Mouse (Mus musculus) cerebellum, adult 8-10 months (tissue): ENCODE data around the gene Usp29.

Source experiments
- DNase-seq: peaks from one replicate; pipeline ENCODE4 v3.0.0; 2022

Usp29 gene

DNA sequence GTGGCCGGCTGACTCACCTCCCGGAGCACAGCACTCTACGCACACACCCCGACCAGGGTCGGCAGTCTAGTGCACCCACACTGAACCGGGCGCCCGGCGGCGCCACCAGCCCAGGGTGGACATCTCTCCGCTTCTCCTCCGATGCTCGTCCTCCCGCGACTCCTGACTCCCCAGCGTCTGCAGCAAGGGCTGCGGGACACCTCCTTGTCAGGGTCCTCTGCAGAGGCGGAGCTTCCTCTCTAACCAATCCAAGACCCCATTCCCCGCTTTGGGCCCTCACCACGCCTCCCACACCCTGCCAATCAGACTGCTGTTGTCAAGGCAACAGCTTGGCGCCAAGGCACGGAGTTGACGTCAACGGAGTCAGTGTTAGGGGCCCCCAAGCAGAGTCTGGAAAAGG is at the start of gene Usp29, which contains the start of gene Peg3:
TSS of gene Usp29 (plus strand) at position 338 of the 400 bp plus-strand sequence.
TSS of gene Peg3 (minus strand) at position 191 of the 400 bp plus-strand sequence.
- DNase-seq: peak; percentile 89

DNA sequence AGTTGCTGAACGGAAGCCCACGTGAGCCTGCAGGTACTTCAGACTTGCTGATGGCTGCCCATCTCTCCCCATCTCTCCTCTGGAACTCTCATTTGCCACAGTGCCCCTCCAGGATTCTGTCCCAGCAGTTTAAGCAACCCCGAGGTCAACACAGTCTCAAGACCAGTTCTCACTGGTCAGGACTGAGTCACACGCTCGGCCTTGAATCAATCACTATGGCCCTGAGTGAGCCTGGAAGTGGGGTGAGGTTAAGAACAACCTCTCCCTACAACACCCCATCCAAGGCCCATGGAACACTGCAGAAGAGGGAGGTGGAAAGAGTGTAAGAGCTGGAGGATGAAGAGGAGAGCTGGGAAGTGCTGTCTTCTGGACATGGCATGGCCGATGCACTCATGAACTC is 44.9 kb upstream of the Usp29 start:
- DNase-seq: no peak

DNA sequence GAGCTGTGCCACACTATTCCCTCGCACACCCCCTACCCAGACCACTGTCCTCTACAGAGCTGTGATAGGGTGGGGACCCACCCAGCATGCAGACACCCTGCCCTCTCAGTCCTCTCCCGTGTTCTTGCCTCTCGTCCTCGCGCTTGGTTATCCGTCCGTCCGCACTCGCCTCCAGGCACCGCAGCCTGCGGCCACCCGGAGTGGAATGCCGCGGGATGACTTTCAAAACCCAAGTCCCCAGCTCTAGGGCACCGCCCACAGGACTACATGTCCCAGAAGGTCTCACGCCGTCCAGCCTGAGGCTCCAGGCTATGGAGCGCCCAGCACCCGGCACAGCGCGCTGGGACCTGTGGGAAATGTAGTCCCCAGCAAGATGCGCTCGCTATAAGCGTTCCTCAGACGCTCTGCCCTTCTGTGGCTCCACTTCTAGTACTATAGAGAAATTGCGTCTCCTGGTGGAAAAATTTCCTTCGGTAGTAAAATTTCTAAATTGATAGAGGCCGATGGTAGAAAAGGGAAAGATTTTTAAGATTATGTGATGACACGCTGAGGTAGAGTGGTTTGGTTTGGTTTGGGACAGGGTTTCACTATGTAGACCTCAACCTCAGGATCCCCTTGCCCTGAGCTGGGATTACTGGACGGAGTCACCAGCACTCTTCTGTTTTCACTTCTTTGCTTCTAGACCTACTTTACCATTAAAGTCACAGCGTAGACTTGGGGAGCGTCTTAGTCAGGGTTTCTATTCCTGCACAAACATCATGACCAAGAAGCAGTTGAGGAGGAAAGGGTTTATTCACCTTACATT is 33.9 kb upstream of the Usp29 start, which contains the start of gene Zim1:
TSS of gene Zim1 (minus strand) at position 210 of the 805 bp plus-strand sequence.
- peak; percentile 76 for DNase-seq

DNA sequence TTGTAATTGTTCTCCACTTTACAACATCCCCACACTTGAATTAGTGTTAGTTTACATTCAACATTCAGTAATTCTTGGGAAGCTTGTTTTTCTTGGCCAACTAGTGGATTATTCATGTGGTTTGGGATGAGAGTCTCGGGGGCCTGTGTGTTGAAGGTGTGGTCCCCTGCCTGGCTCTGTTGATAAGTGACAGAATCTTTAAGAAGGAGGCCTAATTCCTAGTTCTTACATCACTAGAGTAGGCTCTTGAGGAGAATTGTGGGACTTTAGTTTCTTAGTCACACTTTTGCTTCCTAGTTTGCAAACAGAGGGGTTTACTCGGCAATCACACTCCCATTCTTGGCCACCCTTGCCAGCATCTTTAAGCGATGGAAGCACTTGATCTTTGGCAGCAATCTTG is 31.1 kb upstream of the Usp29 start:
- DNase-seq: no peak

DNA sequence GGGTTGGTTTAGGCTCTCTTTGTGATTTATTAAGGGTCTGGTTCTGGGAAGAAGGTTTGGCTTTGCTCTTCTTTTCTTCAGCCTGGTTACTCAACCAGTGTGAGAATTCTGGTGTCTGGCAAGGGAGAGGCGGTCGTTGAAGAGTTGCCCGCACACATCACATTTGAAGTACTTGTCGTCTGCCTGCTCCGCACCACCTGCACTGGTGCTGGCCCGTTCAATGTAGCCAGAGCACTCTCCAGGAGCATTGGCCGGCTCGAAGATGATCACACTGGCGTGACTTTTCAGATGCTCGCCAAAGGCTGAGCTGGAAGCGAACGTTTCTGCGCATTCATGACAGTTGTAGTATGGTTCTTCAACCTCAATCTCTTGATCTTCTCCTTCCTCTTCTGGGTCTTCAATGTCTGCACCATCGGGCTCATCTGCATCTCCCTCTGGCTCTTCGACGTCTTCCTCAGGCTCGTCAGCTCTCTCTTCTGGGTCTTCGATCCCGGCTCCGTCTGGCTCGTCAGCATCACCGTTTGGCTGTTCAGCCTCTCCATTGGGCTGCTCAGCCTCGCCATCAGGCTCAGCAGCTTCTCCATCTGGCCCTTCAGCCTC is 22.9 kb upstream of the Usp29 start:
- no peak for DNase-seq

DNA sequence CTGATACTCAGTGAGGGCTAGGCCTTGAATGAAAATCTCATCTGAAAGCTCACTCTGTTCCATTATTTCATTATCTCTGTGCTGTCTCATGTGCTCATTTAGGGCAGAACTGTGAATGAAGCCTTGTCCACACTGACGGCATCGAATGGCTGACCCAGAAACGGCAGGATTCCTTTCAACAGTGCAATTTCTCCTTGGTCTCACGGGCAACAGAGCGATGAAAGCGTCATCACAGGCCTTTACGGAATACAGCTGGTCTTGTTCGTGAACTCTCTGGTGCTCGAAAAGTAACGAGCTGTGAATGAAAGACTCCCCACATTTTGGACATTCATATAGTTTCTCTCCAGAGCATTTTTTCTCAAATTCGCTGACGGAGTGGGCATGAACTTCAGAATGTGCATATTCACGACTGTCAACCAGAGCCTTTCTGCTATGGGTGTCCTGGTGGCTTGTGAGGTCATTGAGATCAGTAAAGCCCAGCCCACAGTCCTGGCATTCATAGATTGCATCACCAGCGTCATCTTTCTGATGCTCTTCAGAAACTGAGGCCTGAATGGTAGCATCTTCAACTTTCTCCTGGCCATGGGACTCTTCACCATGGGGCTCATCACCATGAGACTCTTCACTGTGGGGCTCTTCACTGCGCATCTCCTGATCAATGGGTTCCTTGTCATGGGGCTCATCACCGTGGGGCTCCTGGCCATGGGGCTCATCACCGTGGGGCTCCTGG is 21.8 kb upstream of the Usp29 start:
- DNase-seq: no peak

DNA sequence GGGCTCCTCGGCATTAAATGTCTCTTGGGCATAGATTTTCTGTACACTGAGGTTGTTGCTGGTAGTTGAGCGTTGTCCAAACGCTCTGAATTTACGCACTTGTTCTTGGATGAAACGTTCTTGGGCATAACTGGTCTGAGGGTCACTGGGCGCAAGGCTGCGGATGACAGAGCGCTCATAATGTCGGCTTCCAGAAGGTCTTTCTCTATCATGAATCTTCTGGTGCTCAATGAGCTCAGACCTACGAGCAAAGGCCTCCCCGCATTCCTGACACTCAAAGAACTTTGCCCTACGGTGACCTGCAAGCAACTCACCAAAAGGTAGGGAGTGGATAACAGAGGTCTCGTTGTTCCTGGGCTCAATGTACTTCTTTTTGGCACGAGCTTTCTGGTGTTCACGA is 21.0 kb upstream of the Usp29 start:
- no peak for DNase-seq

DNA sequence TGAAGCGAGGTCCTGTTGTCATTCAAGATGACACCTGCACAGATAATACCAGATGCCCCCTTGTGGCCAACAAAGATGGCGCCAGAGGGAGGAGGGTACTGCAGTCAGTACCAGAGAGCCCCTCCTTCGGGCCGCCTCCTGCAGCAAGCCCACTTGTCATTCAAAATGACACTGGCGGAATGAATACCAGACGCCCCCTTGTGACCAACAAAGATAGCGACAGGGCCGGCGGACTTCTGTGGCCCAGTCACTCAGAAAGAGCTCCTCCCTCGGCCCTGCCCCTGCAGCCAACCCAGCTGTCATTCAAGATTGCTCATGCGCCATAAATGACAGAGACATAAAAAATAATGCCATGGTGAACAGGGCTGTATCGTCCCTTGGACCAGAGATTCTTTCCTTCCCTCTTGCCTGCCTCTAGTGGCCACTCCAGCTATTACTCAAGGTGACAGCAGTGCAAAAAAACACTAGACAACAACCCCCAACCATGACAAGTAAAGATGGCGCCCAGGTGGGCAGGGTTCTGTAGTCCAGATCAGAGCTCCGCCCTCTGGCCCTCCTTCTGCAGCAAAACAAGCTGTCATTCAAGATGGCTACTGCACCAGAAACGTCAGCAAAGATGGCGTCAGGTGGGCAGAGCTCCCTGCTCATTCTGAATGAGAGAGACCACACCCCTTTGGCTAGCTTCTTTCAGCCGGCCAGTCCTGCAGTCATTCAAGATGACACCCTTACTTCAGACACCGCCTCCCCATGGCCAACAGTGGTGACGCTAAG is 2.8 kb upstream of the Usp29 start:
- peak; percentile 86 for DNase-seq

DNA sequence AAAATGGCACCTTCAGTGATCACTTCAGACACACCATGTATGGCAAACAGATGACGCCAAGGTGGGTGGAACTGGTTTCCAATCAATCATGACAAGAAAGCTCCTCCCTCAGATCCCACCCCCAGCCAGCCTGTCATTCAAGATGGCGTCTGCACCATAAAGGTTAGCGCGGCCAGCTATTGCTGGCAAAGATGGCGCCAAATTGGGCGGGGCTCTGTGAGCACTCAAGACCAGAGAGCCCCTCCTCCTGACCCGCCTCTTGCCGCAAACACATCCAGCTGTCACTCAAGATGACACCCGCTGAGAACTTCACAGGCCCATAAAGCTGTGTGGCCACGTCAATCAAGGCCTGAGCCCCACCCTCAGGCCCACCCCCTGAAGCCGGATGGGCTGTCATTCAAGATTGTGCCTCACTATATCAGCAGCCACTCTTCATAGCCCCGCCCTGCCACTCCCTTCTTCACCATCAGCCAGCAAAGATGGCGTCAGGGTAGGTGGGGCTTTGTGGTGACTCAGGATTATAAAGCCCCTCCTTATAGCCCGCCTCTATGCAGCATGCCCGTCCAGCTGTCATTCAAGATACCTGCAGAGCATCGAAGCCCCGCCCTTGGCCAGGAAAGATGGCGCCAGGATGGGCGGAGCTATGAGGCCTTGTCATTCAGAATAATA is 2.0 kb upstream of the Usp29 start:
- DNase-seq: peak; percentile 91

DNA sequence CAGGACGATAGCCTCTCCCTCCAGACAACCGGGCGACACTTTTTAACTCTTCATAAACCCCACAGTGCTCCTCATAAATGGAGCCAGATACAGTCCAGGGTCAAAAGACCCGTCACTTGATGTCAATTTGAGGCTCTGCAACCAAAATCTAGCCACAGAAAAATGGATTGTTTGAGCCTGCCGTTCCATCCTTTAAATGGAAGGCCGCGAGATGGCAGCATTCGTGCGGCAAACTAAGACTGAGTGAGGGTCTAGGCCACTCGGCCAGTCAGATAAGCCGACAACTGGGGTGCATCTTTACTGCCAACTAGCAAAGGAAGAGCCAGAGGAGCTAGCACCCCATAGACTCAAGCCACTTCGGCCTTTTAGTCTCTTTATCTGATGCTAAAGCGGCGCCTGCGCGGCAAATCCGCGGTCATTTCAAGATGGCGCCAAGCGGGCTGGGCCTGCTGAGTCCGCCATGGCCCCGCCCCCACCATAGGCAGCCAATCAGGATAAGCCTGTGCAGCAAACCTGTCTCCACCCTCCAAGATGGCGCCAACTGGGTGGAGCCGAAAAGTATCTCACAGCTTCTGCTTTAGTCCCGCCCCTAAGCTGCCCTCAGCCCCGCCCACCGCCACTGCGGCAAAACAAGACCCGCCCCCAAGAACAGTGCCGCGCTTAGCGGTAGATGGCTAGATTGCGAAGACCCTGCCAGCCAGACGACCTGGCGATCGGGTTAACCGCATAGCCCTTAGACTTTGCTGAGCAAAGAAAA is 1.1 kb upstream of the Usp29 start:
- DNase-seq: peak; percentile 92

DNA sequence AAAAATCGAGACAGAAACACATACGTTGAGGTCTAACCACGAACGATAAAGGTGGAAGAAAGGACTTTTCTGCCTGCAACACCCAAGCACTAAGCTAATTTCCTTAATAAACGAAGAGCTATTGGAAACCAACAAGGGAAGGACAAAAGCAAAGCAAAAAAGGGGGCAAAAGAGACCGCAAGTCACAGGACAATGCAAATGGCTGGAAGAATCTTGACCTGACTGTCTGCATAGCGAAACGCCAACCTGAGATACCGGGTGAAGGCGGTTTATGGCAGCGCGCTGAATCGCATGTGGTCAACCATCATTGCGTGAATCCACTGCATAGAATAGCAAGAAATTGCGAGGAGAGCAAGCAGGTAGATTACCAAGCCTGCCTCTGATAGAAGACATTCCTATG is 423 bp downstream of the Usp29 start:
- DNase-seq: peak; percentile 43

DNA sequence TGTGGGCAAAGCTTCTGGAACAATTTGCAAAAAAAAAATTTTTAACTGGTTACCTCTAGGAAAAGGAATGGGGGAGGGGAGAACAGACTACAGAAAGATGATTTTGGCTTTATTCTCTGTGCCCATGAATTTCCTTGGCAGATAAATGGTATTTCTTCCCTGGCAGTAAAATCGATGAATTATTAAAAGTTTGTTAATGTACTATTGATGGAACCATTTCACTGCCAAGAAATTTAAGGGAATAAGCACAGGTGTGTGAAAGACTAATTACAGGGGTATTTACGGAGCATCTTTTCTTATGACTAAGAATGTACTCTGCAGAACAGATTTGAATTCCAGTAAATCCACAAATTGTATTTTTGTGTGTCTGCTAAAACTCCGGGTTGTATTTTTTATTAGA is 995 bp downstream of the Usp29 start:
- DNase-seq: no peak

DNA sequence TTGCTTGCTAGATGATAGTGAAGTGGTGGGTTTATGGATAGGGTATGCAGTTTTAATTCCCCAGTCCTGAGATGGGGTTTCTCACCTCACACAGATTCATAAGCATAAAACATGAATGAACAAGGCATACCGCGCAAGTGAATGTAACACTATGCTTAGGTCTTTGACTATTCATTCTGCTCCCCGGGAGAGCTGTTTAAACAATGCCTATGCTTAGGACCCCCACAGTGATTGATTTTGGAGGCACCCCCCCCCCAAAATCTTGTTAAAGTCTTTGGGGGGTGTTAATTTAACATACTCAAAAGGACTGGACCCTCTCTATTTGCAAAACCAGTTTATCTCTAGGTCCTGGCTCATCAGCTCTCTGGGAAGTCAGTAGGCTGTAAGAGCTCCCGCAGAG is 1.6 kb downstream of the Usp29 start:
- no peak for DNase-seq

DNA sequence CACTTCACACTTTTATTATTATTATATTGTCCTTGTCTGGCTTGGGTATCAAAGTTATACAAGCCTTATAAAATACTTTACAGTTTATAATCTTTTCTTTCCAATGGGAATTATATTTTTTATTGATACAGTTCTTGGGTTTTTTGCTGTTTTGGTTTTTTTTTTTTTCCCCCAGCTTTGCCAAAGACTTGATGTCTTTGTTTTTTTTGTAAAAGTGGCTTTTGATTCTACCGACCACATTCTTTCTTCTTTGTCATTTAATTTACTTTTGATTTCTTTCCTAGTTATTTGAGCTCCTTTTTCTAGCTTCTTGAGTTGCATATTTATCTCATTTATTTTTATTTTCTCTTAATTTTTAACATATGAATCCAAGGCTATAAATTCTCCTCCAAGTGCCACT is 5.7 kb downstream of the Usp29 start:
- no peak for DNase-seq

DNA sequence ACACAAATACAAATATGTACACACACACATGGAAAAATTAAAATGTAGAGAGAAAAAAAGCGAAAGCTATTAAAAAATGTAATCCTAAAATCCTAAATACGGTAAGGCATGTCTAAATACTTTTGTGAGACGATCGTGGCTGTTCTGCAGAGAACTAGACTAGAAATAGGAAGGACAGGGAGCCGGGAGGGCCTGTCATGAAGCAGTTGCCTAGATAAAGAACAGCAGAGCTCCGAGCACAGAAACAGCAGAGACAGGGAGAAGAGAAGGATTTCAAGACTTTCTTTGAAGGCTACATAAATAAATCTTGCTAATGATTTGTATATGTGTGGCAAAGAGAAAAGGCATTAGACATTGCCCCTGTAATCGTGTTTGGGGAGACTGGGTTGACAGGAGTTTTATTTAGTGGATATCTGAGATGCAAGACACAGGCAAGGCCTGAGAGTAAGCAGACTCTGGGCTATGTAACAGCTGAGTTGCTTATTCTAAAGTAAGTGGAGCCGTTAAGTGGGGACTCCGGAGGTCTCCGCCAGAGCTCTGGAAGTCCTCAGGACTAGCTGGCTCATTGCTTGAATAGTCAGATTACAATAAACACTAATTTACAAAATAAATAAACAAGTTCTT is 14.0 kb downstream of the Usp29 start:
- no peak for DNase-seq

DNA sequence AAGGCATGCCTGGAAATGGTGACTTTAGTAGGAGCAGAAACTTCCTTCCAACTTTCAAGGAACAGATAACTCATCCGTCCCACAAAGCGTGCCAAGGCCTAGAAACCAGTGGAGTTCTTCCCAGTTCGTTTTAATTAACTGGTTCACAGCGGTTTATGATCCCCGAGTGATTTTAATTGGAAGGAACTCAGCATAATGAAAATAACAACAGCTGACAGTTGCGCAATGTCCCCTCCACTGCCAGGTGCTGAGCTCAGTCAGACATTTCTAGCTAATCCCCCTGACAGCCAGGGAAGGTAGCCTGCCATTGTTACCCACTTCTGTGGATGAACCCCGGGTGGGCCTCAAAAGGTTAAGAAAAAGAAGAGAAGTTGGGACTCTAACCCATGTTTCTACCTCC is 18.8 kb downstream of the Usp29 start:
- no peak for DNase-seq

DNA sequence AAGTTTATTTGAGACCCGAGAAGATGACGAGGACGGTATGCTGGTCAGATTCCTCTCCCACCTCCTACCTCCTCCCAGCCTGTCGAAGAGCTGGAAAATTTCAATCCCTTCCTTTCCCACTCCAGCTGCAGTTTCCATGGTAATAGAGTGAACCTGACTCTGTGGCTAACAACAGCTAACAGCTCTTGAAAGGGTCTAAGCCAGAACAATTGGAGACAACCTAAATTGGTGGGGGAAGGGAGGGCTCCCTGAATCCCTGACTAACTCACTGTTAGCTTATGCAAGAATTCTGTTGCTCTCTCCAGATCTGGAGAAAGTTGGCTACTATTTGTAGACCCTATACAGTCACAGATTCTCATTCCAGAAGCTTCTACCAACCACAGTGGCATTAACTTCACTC is 23.1 kb downstream of the Usp29 start:
- DNase-seq: no peak

DNA sequence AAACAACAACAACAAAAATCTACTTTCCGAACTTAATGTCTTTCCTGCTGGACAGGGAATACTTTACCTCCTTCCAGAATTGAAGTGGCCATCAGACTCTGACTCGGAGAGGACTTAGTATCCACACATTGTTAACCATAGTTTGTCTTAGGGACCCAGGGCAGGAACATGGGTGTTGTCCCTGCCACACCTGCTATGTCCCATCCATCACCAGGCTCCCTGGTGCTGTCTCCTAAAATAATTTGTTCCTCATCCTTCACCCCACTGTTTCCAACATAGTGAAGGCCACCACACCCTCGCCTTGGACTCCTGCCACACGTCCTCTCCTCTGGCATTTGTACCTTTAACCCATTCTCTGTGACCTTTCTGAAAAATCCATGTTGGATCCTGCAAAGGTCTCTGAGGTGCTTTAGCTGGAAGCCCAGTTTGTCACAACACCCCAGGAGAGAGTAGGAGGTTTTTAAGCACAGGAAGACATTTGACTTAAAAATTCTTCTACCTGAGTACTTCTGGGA is 26.5 kb downstream of the Usp29 start:
- DNase-seq: no peak

DNA sequence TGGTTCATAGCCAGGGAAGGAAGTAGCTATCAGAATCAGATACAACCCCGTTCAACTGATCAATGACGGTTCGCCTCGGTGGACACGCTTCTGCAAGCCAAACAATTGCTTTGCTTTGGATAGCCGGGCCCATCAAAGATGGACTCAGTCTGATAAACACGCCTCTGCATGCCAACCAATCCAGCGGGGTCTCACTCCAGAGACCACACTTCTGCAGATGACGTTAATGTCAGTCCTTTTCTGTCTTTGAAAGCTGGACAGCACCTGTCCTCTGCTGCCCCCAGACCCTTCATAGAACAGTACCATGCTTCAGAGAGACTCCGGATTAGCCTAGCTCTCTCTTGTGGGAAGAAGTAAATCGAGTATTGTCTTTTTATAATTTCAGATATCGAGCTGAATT is 29.3 kb downstream of the Usp29 start:
- no peak for DNase-seq

DNA sequence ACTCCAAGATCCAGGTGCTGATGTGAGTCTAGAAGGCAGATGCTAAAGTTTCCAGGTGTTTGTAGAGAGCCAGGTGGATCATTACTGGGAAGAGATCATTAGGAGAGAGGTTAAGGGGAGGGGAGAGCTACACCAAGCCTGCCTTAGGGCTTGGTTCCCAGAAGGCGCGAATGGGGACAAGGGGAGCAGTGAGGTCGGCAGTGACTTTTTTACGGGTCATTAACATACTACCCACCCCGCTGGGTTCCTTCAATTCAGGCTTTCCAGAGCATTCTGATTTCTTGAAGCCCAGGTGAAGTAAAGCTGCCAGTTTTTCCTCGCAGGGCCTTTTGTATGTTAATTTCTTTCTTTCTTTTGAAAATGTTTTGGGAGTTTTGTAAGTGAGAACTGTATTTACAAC is 29.8 kb downstream of the Usp29 start:
- DNase-seq: no peak

DNA sequence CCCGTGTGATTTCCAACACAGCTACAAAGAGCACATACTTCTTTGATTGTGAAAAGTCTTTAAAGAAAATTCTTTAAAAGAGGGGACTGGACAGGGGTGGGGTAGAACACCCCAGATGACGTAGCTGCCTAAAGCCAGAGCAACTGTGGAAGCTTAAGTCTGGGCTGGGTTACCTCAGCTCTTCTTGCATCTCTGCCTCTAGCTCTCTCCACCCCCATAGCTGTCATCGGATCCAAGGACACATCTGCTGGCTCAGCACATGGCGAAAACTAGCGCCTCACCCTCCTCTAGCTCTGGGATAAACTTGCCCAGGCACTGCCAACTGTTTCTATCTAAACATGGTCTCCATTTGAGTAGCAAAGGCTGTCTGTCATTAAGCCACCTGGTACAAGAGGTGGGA is 34.9 kb downstream of the Usp29 start:
- no peak for DNase-seq
